Mouse (Mus musculus): Measurements from ENCODE around the gene Gipc1.

- no peak for TF ChIP-seq CTCF (IDR thresholded peaks at IDR 0.05; ENCODE audit: low read depth)
- peak; percentile 64; the same call in 1 of the 2 replicates for TF ChIP-seq EP300 (IDR thresholded peaks at IDR 0.05; ENCODE audit: low read depth)
These were observed 44.6 kb upstream of the Gipc1 start, which contains the start of the genes Tecr and Dnajb1 for GRCm38 (mm10) chr8:83607661-83608397.

Data from liver, postnatal 0 days (tissue).